Mouse (Mus musculus) inflammation-experienced regulatory T-cells, adult 6 months (primary cell): ENCODE measurements around the gene Cyfip1. TPM values are rescaled to one million over a fixed set of nuclear protein-coding genes. Genes with fewer than 3 reads are reported as not detected.
A peak's percentile ranks its signal among the peaks of the same experiment; 100 is the strongest.

ENCODE experiments used
- ATAC-seq: one replicate; pipeline ENCODE4 v1.8.0; 2017
- polyA plus RNA-seq, 3 experiments: library from polyadenylated mRNA; unstranded; fragments of 100-300 nt; shearing (Covaris generic); gene quantifications; one replicate each; pipeline ENCODE4 v1.2.1; 2017

The Cyfip1 gene
- polyA plus RNA-seq, 3 experiments from 2014 or later, result 86.4 to 118 (median 99.8) TPM

GRCm38 (mm10) chr7:55957916-55958315, 116.4 kb downstream of the Cyfip1 start:
- no peak for ATAC-seq

GRCm38 (mm10) chr7:55959801-55960200, 118.3 kb downstream of the Cyfip1 start:
- no peak for ATAC-seq

DNA sequence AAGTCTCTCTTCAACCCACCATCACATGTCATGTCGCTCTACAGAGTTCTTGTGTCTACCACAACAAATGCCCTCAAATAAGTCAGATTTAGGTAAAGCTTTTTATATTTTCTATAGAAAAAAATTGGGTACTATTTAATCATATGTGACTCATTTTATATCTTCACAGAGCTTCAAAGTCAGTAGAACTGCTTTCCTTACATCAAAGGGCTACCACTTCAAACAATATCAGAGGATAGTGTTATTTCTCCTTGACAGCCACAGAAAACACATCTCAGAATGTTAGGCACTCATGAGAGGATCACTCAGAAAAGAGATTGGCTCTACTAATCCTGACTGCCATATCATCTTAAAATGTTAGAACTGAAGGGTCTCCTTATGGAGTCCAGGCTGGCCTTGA, 119.0 kb downstream of the Cyfip1 start:
- peak; percentile 15 for ATAC-seq

- peak; percentile 84 for ATAC-seq
Observed at GRCm38 (mm10) chr7:55962004-55962908, 120.7 kb downstream of the Cyfip1 start, which contains the start of gene Nipa2. Gene Nipa2 (minus strand): TSS chr7:55962476.

- no peak for ATAC-seq
Observed at GRCm38 (mm10) chr7:55966866-55967460, 125.4 kb downstream of the Cyfip1 start.

DNA sequence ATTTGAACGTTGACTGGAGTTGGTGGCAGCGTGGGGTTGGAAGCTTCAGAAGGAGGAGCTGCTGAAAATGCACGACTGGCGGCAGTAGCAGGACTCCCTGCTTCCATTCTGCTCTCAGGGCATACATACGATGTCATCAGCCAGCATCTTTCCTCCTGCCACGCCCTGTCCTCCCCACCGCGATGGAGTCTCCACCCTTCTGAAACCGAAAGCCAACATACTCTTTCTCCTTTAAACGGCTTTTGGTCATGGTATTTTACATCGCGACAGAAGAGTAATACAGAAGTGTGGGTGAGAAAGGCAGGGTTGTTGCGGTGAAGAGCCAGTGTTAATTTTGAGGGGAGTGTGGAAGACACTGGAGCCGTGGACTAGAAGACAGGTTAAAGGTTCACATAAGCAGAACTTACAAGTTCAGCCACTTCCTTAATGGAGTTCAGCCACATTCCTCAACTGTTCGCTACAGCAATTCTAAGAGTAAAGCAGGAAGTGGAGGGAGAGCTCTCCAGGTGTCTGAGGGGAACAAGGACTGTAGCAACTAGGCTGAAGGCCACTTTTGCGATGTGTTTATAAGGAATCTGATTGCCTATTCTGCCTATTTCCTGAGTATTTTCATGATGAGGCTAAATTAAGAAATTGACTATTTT, 126.8 kb downstream of the Cyfip1 start:
- ATAC-seq, result peak; percentile 96

- no peak for ATAC-seq
Observed at GRCm38 (mm10) chr7:55969415-55969814, 127.9 kb downstream of the Cyfip1 start.

GRCm38 (mm10) chr7:55974429-55974828, 132.9 kb downstream of the Cyfip1 start:
- ATAC-seq, result no peak

DNA sequence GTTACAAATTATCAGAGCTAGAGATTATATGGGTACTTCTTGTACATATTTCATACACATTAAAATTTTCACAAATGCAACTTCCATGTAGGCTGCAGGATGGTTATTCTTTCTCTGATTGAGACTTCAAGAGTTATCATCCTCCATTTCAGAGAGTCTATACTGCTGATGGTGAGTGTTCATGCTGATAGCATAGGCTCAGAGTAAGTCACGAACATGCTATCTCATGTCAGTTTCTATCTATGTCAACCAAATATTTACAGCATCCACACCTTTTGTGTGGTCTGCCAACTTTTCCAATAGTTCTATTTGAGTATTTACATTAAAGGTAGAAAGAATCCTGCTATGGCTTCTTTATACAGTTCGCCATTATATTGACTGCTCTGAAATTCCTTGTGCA, 140.0 kb downstream of the Cyfip1 start:
- no peak for ATAC-seq

Other genes starting within 250 kb of the Cyfip1 start
- gene Siglech, start 73.6 kb upstream of the Cyfip1 start, polyA plus RNA-seq, result under 1 TPM in 2 of 3 experiments, not detected in 1; 0.32 to 0.83 TPM
- 10 to 100 TPM; 31.8 to 38.7 (median 33.4) TPM for gene Tubgcp5, start 47.6 kb upstream of the Cyfip1 start, polyA plus RNA-seq
- gene Nipa2, start 120.7 kb downstream of the Cyfip1 start, polyA plus RNA-seq, result 10 to 100 TPM; 14.3 to 29.1 (median 17.8) TPM
- gene Nipa1, start 178.2 kb downstream of the Cyfip1 start, polyA plus RNA-seq, result under 1 TPM in 2 of 3 experiments, not detected in 1; 0.22 to 0.36 TPM
- 10 to 100 TPM; 17.6 to 34.1 (median 20.7) TPM for gene Herc2, start 208.5 kb downstream of the Cyfip1 start, polyA plus RNA-seq